Mouse (Mus musculus): ENCODE measurements at regions not wholly inside any gene's neighbourhood (a gene's known extent, or its start where the extent isn't known, plus 50 kb on each side); places are given as distances from the start of the nearest gene placed in this dataset.

- no peak overlapping the region for H3K4me3 ChIP-seq (replicated peaks)
- TF ChIP-seq FLI1 (IDR thresholded peaks at IDR 0.05; ENCODE audit: low read length): no peak
- no peak for TF ChIP-seq GATA1 (IDR thresholded peaks at IDR 0.05; ENCODE audit: borderline replicate concordance, low read length)
- peaks cover 40% of the 10 kb centered on the region for H3K4me1 ChIP-seq
- H3K9me3 ChIP-seq: no peaks in the 10 kb centered on the region
- peaks cover 11% of the 10 kb centered on the region for H3K27me3 ChIP-seq (replicated peaks)
- no peaks in the 10 kb centered on the region for H3K36me3 ChIP-seq (replicated peaks; ENCODE audit: low read length)
Observed at GRCm38 (mm10) chr17:87514366-87515126, 67.8 kb upstream of the Calm2 start.

DNA sequence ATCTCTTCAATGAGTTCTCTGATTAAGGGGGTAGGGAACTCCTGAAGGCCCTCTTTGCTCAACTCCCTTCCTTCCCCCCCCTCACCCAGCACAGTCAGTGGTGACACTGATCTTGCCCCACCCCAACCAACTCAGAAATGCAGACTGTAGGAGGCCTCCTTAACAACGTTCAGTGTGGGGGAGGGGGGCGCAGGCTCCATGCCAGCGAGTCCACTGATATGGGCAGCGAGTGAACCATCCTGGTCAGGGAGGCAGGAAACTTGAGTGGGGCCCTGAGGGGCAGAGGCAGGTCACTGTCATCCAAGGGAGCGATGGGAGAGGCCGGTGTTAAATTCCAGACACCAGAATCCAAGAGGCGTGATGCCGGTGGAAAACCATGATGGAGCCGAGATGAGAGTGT is 70.5 kb upstream of the Calm2 start:
- H3K27me3 ChIP-seq (replicated peaks): peaks cover 21% of the 10 kb centered on the region
- H3K9me3 ChIP-seq: no peaks in the 10 kb centered on the region
- H3K4me1 ChIP-seq: peaks cover 40% of the 10 kb centered on the region
- TF ChIP-seq GATA1 (IDR thresholded peaks at IDR 0.05; ENCODE audit: borderline replicate concordance, low read length) (no peak), FLI1 (IDR thresholded peaks at IDR 0.05; ENCODE audit: low read length) (no peak)
- no peaks in the 10 kb centered on the region for H3K36me3 ChIP-seq (replicated peaks; ENCODE audit: low read length)
- H3K4me3 ChIP-seq (replicated peaks): no peak overlapping the region

DNA sequence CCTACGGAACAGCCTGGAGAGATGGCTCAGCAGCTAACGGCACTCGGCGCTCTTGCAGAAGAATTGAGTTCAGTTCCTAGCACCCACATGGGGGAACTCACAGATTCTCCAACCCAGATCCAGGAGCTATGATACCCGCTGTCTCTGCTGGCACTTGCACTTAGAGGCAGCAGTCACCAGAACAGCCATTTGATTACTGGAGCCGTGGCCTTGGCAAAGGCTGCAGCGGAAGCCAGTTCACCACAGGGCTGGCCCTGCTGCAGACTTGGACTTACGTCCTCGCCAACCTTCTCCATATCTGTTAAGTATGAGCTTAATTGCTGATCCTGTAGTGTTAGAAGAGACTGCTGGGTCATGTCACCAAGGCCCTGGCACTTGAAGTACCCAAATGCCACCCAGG is 72.7 kb upstream of the Calm2 start:
- peaks cover 37% of the 10 kb centered on the region for H3K4me1 ChIP-seq
- peaks cover 26% of the 10 kb centered on the region for H3K27me3 ChIP-seq (replicated peaks)
- TF ChIP-seq FLI1 (IDR thresholded peaks at IDR 0.05; ENCODE audit: low read length) (no peak), GATA1 (IDR thresholded peaks at IDR 0.05; ENCODE audit: borderline replicate concordance, low read length) (no peak)
- no peak overlapping the region for H3K4me3 ChIP-seq (replicated peaks)
- no peaks in the 10 kb centered on the region for H3K36me3 ChIP-seq (replicated peaks; ENCODE audit: low read length)
- no peaks in the 10 kb centered on the region for H3K9me3 ChIP-seq

GRCm38 (mm10) chr17:87520841-87521240 is 74.1 kb upstream of the Calm2 start:
- TF ChIP-seq GATA1 (IDR thresholded peaks at IDR 0.05; ENCODE audit: borderline replicate concordance, low read length): no peak
- TF ChIP-seq FLI1 (IDR thresholded peaks at IDR 0.05; ENCODE audit: low read length): no peak
- no peak overlapping the region for H3K4me3 ChIP-seq (replicated peaks)
- H3K4me1 ChIP-seq: peaks cover 36% of the 10 kb centered on the region
- peaks cover 26% of the 10 kb centered on the region for H3K27me3 ChIP-seq (replicated peaks)
- H3K9me3 ChIP-seq: no peaks in the 10 kb centered on the region
- no peaks in the 10 kb centered on the region for H3K36me3 ChIP-seq (replicated peaks; ENCODE audit: low read length)

DNA sequence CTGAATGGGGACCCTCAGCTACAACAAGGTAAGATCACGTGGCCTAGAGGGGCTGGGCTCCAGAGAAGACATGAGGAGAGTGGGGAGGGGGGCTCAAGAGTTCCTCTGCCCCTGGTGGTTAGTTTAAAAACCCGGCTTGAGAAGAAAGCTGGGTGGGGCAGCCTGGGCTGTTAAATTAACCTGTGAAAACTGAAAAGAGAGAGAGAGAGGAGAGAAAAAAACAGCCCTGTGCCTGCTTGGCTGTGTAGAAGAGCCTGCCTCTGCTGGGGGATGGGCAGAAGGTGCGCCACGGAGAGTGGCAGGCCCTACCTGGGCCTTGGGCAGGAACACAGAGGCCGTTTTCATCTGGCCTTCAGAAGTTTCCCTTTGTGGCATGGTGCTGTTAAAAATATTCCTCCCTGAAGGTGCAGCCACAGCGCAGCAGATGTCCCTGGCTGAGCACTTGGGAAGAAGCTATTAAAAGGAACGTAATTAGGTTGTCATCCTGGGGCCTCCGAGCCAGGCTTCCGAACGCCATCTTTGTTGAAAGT is 75.0 kb upstream of the Calm2 start:
- peaks cover 33% of the 10 kb centered on the region for H3K4me1 ChIP-seq
- TF ChIP-seq FLI1 (IDR thresholded peaks at IDR 0.05; ENCODE audit: low read length) (no peak), GATA1 (IDR thresholded peaks at IDR 0.05; ENCODE audit: borderline replicate concordance, low read length) (no peak)
- no peaks in the 10 kb centered on the region for H3K36me3 ChIP-seq (replicated peaks; ENCODE audit: low read length)
- H3K9me3 ChIP-seq: no peaks in the 10 kb centered on the region
- no peak overlapping the region for H3K4me3 ChIP-seq (replicated peaks)
- peaks cover 26% of the 10 kb centered on the region for H3K27me3 ChIP-seq (replicated peaks)

GRCm38 (mm10) chr17:87522500-87523091 is 75.9 kb upstream of the Calm2 start:
- TF ChIP-seq GATA1 (IDR thresholded peaks at IDR 0.05; ENCODE audit: borderline replicate concordance, low read length): no peak
- no peak for TF ChIP-seq FLI1 (IDR thresholded peaks at IDR 0.05; ENCODE audit: low read length)
- Histone ChIP-seq H3K4me3 (replicated peaks) (peak overlapping the region; percentile 39), H3K36me3 (replicated peaks; ENCODE audit: low read length) (no peaks in the 10 kb centered on the region), H3K9me3 (no peaks in the 10 kb centered on the region), H3K27me3 (replicated peaks) (peaks cover 23% of the 10 kb centered on the region), H3K4me1 (peaks cover 24% of the 10 kb centered on the region)

- H3K4me1 ChIP-seq: peaks cover 24% of the 10 kb centered on the region
- H3K9me3 ChIP-seq: no peaks in the 10 kb centered on the region
- TF ChIP-seq FLI1 (IDR thresholded peaks at IDR 0.05; ENCODE audit: low read length): no peak
- no peak for TF ChIP-seq GATA1 (IDR thresholded peaks at IDR 0.05; ENCODE audit: borderline replicate concordance, low read length)
- peak overlapping the region; percentile 59 for H3K4me3 ChIP-seq (replicated peaks)
- H3K27me3 ChIP-seq (replicated peaks): peaks cover 21% of the 10 kb centered on the region
- H3K36me3 ChIP-seq (replicated peaks; ENCODE audit: low read length): no peaks in the 10 kb centered on the region
Observed at GRCm38 (mm10) chr17:87523643-87524042, 76.9 kb upstream of the Calm2 start.

DNA sequence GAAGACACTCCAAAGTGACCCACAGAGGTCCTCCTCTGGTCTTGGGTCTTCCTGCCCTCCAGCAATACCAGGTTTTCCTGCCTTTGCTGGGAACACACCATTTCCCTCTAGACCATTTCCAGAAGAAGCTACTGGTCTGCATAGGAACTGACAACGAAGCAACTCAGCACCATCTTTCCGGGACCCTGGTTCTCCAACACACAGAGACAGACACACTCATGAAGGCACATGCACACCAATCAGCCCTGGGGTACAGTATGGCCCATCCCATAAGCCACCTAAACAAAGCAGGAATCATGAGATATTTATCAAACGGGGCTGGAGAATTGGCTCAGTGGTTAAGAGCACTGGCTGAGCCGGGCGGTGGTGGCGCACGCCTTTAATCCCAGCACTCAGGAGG is 80.4 kb upstream of the Calm2 start:
- H3K4me1 ChIP-seq: peaks cover 46% of the 10 kb centered on the region

DNA sequence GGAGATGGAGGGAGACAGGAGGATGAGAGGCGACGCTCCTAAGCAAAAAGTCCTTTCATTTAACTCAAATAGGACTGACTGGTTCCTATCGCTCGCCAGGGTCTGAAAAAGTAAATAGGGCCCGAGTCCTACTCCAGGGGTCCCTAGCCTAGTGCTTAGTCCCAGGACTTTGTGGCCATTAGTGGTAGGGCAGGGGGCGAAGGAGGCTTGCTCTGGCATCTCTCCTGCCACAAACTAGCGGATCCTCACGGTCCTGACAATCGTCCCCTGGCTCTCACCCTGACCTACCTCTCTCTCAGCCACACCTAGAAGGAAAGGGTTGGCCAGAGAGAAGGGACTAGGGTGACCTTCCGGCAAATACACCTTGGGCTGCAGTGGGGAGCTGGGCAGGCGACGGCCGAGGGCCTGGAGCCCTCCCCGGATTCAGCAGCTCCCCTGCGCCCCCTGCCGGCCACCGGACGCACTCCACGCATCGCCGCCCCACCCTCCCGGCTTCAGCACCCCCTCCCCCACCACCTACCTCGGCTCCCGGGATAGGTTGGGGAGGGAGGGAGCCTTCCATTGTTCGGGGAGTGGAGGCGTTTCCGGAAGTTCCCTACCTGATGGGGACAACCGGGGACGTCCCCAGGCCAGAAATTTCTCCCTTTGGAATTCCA is 83.6 kb upstream of the Calm2 start:
- no peak for TF ChIP-seq FLI1 (IDR thresholded peaks at IDR 0.05; ENCODE audit: low read length)
- TF ChIP-seq GATA1 (IDR thresholded peaks at IDR 0.05; ENCODE audit: borderline replicate concordance, low read length): no peak
- H3K9me3 ChIP-seq: no peaks in the 10 kb centered on the region

More for the DNA sequence above, 80.4 kb upstream of the Calm2 start:
- no peaks in the 10 kb centered on the region for H3K9me3 ChIP-seq
- no peak overlapping the region for H3K4me3 ChIP-seq (replicated peaks)
- no peak for TF ChIP-seq GATA1 (IDR thresholded peaks at IDR 0.05; ENCODE audit: borderline replicate concordance, low read length)
- no peak for TF ChIP-seq FLI1 (IDR thresholded peaks at IDR 0.05; ENCODE audit: low read length)
- H3K27me3 ChIP-seq (replicated peaks): peaks cover 8% of the 10 kb centered on the region
- no peaks in the 10 kb centered on the region for H3K36me3 ChIP-seq (replicated peaks; ENCODE audit: low read length)

More for the DNA sequence above, 83.6 kb upstream of the Calm2 start:
- Histone ChIP-seq H3K4me3 (replicated peaks) (peak overlapping the region; percentile 86), H3K27me3 (replicated peaks) (peaks cover 2% of the 10 kb centered on the region), H3K36me3 (replicated peaks; ENCODE audit: low read length) (no peaks in the 10 kb centered on the region), H3K4me1 (peaks cover 37% of the 10 kb centered on the region)
